Mouse (Mus musculus): ENCODE data around the gene Gm8439.

DNA sequence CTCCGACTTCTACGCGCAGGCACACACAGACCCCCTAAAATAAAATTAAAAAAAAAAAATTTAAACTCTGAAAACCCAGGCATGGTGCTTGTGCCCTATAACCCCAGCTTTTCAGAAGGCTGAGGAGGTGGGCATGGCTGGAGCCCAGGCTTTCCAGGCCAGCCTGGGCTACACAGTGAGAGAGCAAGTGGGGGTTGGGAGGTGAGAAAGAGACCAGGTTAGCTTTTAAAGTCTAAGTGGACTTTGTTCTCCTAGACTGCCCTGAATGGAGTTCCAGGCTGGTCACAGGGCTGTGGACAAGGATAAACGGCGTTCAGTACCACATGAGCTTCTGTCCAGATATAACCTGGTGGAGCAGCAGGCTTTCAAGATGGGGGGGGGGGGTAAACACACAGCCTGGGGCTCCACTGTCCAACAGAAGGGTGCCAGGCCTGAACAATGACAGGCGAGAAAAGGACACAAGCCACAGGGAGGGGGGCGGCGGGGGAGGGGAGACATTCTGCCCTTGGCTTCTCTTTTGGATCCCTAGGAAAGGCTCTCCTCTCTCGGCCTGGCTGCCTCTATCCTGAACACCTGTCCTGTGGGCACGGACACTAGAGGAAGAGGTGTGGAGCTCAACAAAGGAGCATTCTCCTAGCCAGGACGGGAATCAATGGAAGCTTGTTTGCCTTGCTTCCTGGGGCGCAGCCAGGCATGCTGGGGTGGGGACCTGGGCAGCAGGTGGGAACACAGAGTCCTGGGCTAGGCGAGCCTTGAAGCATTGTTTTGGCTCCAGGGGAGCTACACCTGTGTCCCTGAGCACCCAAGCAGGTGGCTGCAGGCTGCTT lies 27.9 kb downstream of the Gm8439 start:
- TF ChIP-seq GATA1 (IDR thresholded peaks at IDR 0.05; ENCODE audit: borderline replicate concordance, low read length) (no peak), FLI1 (IDR thresholded peaks at IDR 0.05; ENCODE audit: low read length) (no peak)
